Mouse (Mus musculus): Measurements from ENCODE around the gene Clta. TPM values are rescaled to one million over a fixed set of nuclear protein-coding genes. Genes with fewer than 3 reads are reported as not detected.
A peak's percentile ranks its signal among the peaks of the same experiment; 100 is the strongest.

Gene Clta
- 234 and 237 TPM in 2 replicates for polyA plus RNA-seq (2014; fragmentation: Nextera tagmentation; extraction: Ambion mirVana)

DNA sequence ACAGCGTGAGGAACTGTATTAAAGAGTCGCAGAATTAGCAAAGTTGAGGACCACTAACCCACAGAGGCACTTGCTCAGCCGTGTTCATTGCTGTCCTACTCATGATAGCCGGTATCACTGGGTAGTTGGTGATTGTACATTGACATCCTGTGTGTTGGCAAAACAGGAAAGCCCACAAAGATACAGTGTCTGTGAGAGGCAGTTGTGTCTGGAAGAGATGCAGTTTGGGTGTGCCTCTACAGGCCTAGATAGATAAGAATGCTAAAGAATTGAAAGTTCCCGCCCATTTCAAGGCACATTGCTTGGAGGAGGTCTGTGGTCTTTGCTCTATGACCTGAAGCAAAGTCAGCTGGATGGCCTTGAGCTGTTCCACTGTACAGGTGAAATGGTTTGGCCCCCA, at the start of gene Clta:
Gene Clta (plus strand): TSS at position 327 of the 400 bp plus-strand sequence.
- peak; percentile 78; the same call in 1 of the 2 replicates for ATAC-seq (ENCODE audit: insufficient number of reproducible peaks, insufficient read depth, low FRiP score, low read depth)
- Histone ChIP-seq H3K4me3 (ENCODE audit: low read depth, low read length) (no peak within 1 kb of the TSS), H3K9me3 (ENCODE audit: control insufficient read depth, low read depth, low read length) (no peaks in the 10 kb centered on the region), H3K4me2 (replicated peaks; ENCODE audit: low read depth, low read length) (no peak within 1 kb of the TSS), H3K36me3 (ENCODE audit: control insufficient read depth, insufficient read depth, low read length) (no peaks in the 10 kb centered on the region), H3K4me1 (ENCODE audit: control insufficient read depth, insufficient read depth, low read length) (no peaks in the 10 kb centered on the region), H3K27ac (ENCODE audit: low read length) (no peak within 1 kb of the TSS), H3K9ac (replicated peaks; ENCODE audit: low read depth, low read length) (no peak within 1 kb of the TSS), H3K27me3 (ENCODE audit: control insufficient read depth, insufficient read depth, low read length) (no peaks in the 10 kb centered on the region)
- WGBS, result 81% methylated on average over 5 of the region's 5 CpGs

- peaks cover 20% of the 10 kb centered on the region for H3K4me1 ChIP-seq (ENCODE audit: control insufficient read depth, insufficient read depth, low read length)
- under 1% methylated on average over 42 of the region's 45 CpGs for WGBS
- H3K4me2 ChIP-seq (replicated peaks; ENCODE audit: low read depth, low read length), result peak within 1 kb of the TSS; percentile 80
- no peaks in the 10 kb centered on the region for H3K9me3 ChIP-seq (ENCODE audit: control insufficient read depth, low read depth, low read length)
- peak within 1 kb of the TSS; percentile 51 for H3K4me3 ChIP-seq (ENCODE audit: low read depth, low read length)
- peak within 1 kb of the TSS; percentile 82 for H3K27ac ChIP-seq (ENCODE audit: low read length)
- no peaks in the 10 kb centered on the region for H3K27me3 ChIP-seq (ENCODE audit: control insufficient read depth, insufficient read depth, low read length)
- H3K36me3 ChIP-seq (ENCODE audit: control insufficient read depth, insufficient read depth, low read length), result no peaks in the 10 kb centered on the region
- peak; percentile 89 for ATAC-seq (ENCODE audit: insufficient number of reproducible peaks, insufficient read depth, low FRiP score, low read depth)
- H3K9ac ChIP-seq (replicated peaks; ENCODE audit: low read depth, low read length), result peak within 1 kb of the TSS; percentile 67
Observed at GRCm38 (mm10) chr4:43957292-43957845, 46.9 kb upstream of the Clta start, which contains the start of gene Glipr2. Gene Glipr2, plus strand, starts transcription at chr4:43957401.

GRCm38 (mm10) chr4:43957846-43958461, 46.3 kb upstream of the Clta start:
- H3K9ac ChIP-seq (replicated peaks; ENCODE audit: low read depth, low read length), result peak overlapping the region; percentile 67
- no peaks in the 10 kb centered on the region for H3K9me3 ChIP-seq (ENCODE audit: control insufficient read depth, low read depth, low read length)
- H3K4me1 ChIP-seq (ENCODE audit: control insufficient read depth, insufficient read depth, low read length), result peaks cover 20% of the 10 kb centered on the region
- H3K27me3 ChIP-seq (ENCODE audit: control insufficient read depth, insufficient read depth, low read length), result no peaks in the 10 kb centered on the region
- H3K4me3 ChIP-seq (ENCODE audit: low read depth, low read length), result peak overlapping the region; percentile 51
- under 1% methylated on average over 26 of the region's 26 CpGs for WGBS
- peak; percentile 71 for ATAC-seq (ENCODE audit: insufficient number of reproducible peaks, insufficient read depth, low FRiP score, low read depth)
- peak overlapping the region; percentile 80 for H3K4me2 ChIP-seq (replicated peaks; ENCODE audit: low read depth, low read length)
- H3K27ac ChIP-seq (ENCODE audit: low read length), result peak overlapping the region; percentile 82
- H3K36me3 ChIP-seq (ENCODE audit: control insufficient read depth, insufficient read depth, low read length), result no peaks in the 10 kb centered on the region

- WGBS, result 62% methylated on average over 9 of the region's 9 CpGs
- Histone ChIP-seq H3K36me3 (ENCODE audit: control insufficient read depth, insufficient read depth, low read length) (no peaks in the 10 kb centered on the region), H3K9ac (replicated peaks; ENCODE audit: low read depth, low read length) (no peak overlapping the region), H3K27ac (ENCODE audit: low read length) (no peak overlapping the region), H3K4me1 (ENCODE audit: control insufficient read depth, insufficient read depth, low read length) (peaks cover 20% of the 10 kb centered on the region), H3K9me3 (ENCODE audit: control insufficient read depth, low read depth, low read length) (no peaks in the 10 kb centered on the region), H3K27me3 (ENCODE audit: control insufficient read depth, insufficient read depth, low read length) (no peaks in the 10 kb centered on the region), H3K4me2 (replicated peaks; ENCODE audit: low read depth, low read length) (no peak overlapping the region; the same call in 1 of the 2 replicates), H3K4me3 (ENCODE audit: low read depth, low read length) (no peak overlapping the region)
- ATAC-seq (ENCODE audit: insufficient number of reproducible peaks, insufficient read depth, low FRiP score, low read depth), result no peak
Observed at GRCm38 (mm10) chr4:43959523-43960179, 44.6 kb upstream of the Clta start.

DNA sequence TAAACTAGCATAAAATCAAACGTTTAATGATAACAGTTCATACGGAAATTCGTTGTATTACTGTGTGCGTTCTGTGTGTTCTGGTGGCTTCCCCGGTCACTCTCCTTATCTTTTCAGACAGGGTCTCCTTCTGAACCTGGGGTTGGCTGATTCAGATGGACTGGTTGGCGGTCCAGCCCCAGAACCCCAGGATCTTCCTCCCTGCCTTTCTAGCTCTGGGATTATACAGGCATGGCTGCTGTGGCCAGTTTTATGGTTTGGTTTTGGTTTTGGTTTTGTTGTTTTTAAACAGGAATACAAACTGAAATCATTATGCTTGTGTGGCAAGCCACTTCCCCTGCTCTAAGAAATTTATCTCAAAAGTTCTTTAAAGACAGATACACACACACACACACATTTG, 44.0 kb upstream of the Clta start:
- Histone ChIP-seq H3K27me3 (ENCODE audit: control insufficient read depth, insufficient read depth, low read length) (no peaks in the 10 kb centered on the region), H3K9ac (replicated peaks; ENCODE audit: low read depth, low read length) (no peak overlapping the region), H3K4me2 (replicated peaks; ENCODE audit: low read depth, low read length) (no peak overlapping the region; the same call in 1 of the 2 replicates), H3K4me1 (ENCODE audit: control insufficient read depth, insufficient read depth, low read length) (peaks cover 24% of the 10 kb centered on the region), H3K27ac (ENCODE audit: low read length) (no peak overlapping the region), H3K4me3 (ENCODE audit: low read depth, low read length) (no peak overlapping the region), H3K36me3 (ENCODE audit: control insufficient read depth, insufficient read depth, low read length) (no peaks in the 10 kb centered on the region), H3K9me3 (ENCODE audit: control insufficient read depth, low read depth, low read length) (no peaks in the 10 kb centered on the region)
- WGBS, result 78% methylated on average over 6 of the region's 6 CpGs
- no peak for ATAC-seq (ENCODE audit: insufficient number of reproducible peaks, insufficient read depth, low FRiP score, low read depth)

DNA sequence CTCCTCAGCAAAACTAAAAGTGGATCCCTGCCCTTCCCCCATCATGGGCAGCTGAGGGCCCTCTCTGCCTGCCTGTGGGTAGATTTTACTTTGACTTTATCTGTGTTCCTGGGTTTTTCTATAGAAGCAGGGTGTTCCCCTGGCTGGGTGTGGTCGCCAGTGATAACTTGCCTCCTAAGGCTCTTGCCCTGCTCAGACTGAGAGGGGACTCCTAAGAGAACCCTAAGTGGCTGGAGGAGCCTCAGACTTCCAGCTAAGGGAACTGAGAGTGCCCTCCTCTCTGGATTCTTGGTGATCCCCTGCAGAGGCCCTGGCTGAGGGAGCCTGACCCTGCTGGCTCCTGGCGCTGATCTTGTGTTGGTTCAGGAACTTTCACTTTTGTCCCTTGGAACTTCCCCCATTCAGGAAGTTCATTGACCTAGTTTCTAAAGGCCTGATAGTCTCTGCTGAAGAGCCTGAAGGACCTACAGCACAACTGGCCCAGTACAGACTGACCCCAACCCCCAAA, 39.9 kb upstream of the Clta start:
- Histone ChIP-seq H3K27ac (ENCODE audit: low read length) (peak overlapping the region; percentile 15; the same call in 1 of the 2 replicates), H3K4me1 (ENCODE audit: control insufficient read depth, insufficient read depth, low read length) (peaks cover 26% of the 10 kb centered on the region), H3K4me2 (replicated peaks; ENCODE audit: low read depth, low read length) (no peak overlapping the region), H3K4me3 (ENCODE audit: low read depth, low read length) (no peak overlapping the region), H3K27me3 (ENCODE audit: control insufficient read depth, insufficient read depth, low read length) (no peaks in the 10 kb centered on the region), H3K9ac (replicated peaks; ENCODE audit: low read depth, low read length) (no peak overlapping the region), H3K9me3 (ENCODE audit: control insufficient read depth, low read depth, low read length) (no peaks in the 10 kb centered on the region), H3K36me3 (ENCODE audit: control insufficient read depth, insufficient read depth, low read length) (no peaks in the 10 kb centered on the region)
- 49% methylated on average over 2 of the region's 2 CpGs for WGBS
- ATAC-seq (ENCODE audit: insufficient number of reproducible peaks, insufficient read depth, low FRiP score, low read depth), result peak; percentile 61; the same call in 1 of the 2 replicates

DNA sequence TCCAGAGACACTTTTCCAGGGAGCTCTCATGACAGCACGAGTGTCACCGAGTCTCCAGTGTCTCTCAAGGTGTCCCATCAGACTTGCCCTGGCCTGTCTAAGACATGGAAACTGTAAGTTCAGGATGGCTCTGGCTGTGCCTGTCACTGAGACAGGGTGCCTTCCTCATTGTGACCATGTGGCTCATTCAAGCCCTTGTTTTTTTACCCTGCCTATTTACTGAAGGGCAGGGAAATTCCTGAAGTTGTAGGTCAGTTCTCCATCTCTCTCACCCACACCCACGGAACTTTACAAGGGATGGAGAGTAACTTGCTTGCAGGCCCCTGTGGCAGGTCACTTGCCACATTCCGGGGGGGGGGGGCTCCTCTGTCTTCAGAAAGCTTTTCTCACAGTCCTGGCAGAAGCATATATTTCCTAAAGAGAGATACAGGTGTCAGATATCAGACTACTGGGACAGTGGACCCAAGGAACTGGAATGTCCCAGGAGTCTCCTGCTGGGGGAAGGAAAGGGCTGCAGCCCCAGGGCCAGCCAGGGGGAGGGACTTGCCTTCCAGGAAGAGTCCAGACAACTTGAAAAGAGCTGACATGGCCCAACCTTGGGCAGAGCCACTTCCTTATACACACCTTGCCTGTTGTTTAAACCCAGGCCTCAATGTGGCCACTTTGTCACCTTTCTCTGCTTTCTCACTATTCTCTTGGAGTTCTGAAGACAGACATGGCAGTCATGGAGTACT, 39.1 kb upstream of the Clta start:
- WGBS, result 49% methylated on average over 4 of the region's 4 CpGs
- Histone ChIP-seq H3K36me3 (ENCODE audit: control insufficient read depth, insufficient read depth, low read length) (no peaks in the 10 kb centered on the region), H3K4me2 (replicated peaks; ENCODE audit: low read depth, low read length) (no peak overlapping the region), H3K4me3 (ENCODE audit: low read depth, low read length) (no peak overlapping the region), H3K27me3 (ENCODE audit: control insufficient read depth, insufficient read depth, low read length) (no peaks in the 10 kb centered on the region), H3K9me3 (ENCODE audit: control insufficient read depth, low read depth, low read length) (no peaks in the 10 kb centered on the region), H3K4me1 (ENCODE audit: control insufficient read depth, insufficient read depth, low read length) (peaks cover 23% of the 10 kb centered on the region; the same call in 1 of the 2 replicates), H3K27ac (ENCODE audit: low read length) (peak overlapping the region; percentile 52; the same call in 1 of the 2 replicates), H3K9ac (replicated peaks; ENCODE audit: low read depth, low read length) (no peak overlapping the region)
- ATAC-seq (ENCODE audit: insufficient number of reproducible peaks, insufficient read depth, low FRiP score, low read depth), result no peak

Data from stomach, embryonic 14.5 days (tissue).